Mouse (Mus musculus) bone marrow, adult 2 months (tissue): ENCODE measurements around the gene Man1c1.

ENCODE experiments used
- CTCF ChIP-seq: fragments of 200-500 bp; IDR thresholded peaks from 2 replicates; pipeline ENCODE4 v1.5.1; 2011; ENCODE audit warnings: low read length, control low read depth; ENCODE audit not compliant: control insufficient read depth, insufficient read depth
- POLR2A ChIP-seq: fragments of 200-500 bp; IDR thresholded peaks from 2 replicates; pipeline ENCODE4 v1.6.1; 2011; ENCODE audit warnings: low read depth, mild to moderate bottlenecking, control low read depth, low read length, borderline replicate concordance; ENCODE audit not compliant: control insufficient read depth

DNA sequence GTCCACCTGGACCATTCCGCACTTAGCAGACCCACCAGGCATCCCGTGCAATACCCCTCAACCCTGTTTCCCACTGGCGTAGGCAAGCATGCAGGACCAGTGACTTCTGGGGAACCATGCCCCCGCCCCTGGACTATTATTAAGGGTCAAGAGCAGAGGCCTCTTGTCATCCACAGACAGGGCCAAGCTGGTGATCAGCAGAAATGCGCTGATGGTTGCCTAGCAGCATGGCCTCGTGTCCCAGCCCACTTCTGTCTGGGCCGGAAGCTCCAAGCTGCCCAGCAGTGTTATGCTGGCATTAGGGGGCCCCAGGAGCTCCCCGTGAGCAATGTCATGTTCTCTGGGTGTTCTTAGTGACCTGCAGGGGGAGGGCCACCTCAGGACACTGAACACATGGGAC, 37.9 kb upstream of the Man1c1 start:
- TF ChIP-seq CTCF, result no peak
- no peak for TF ChIP-seq POLR2A
